Mouse (Mus musculus): ENCODE data around the gene Suox. TPM values are rescaled to one million over a fixed set of nuclear protein-coding genes. Genes with fewer than 3 reads are reported as not detected.
"Not testable (repeated sequence)": the region's sequence is repeated elsewhere in the genome, so short reads cannot be mapped to it uniquely, and the experiment has no call there.

The Suox gene
- total RNA-seq, 2 experiments from 2014 or later, result 11.6 to 12.1 TPM

DNA sequence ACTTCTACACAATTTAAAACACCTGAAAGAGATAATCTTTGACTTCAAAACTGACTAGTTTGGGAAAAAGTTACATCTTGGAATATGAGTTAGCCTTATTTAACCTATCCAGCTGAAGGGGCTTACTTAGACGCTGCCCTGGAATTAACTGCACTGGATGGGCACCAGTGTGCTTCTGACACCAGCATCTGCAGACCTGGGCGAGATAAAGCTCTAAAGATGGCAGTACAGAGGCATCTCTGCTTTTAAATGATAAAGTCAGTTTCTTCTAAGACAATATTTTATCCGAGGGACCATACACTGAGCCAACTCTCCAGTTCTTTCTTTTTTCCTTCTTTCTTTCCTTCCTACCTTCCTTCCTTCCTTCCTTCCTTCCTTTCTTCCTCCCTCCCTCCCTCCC is 9.1 kb downstream of the Suox start:
- DNase-seq, result no peak

DNA sequence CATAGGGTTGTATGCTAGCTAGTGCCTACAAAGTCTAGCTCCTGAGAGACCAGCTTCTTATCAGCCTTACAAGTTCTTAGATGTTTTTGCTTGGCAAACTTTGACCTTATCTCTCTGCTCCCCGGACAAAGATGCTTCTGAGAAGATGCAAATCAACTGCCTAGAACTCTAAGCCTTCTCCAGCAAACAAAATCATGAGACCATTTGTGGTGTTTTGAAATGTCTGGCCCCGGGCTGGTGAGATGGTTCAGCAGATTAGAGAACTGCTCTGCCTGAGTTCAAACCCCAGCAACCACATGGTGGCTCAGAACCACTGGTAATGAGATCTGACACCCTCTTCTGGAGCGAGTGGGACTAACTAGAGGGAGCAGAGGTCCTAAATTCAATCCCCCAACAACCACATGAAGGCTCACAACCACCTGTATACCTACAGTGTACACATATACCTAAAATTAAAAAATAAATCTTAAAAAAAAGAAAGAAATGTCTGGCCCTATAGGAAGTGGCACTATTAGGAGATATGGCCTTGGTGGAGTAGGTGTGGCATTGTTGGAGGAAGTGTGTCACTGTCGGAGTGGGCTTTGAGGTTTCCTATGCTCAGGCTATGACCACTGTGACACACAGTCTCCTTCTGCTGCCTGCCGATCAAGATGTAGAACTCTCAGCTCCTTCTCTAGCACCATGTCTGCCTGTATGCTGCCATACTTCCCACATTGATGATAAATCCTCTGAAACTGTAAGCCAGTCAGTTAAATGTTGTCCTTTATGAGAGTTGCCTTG is 10.2 kb downstream of the Suox start:
- no peak for DNase-seq

DNA sequence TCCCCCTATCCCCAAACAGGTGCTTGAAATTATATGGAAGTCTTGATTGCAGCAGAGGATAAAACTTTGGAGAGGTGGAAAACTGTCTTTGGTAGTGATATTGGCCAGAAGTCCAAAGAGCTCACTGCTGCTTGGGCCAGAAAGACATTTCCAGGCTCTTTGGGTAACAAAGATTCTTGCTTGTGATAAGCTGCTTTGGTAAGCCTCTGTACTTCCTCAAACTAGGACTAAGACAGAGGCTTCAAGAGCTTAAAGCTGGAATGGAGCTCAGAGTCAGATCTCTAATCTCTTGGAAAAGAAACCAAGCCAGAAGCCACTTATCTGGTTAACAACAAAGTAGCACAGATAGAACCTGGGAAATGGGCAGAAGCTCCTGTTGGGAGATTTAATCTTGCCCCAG is 11.4 kb downstream of the Suox start:
- DNase-seq, result no peak

DNA sequence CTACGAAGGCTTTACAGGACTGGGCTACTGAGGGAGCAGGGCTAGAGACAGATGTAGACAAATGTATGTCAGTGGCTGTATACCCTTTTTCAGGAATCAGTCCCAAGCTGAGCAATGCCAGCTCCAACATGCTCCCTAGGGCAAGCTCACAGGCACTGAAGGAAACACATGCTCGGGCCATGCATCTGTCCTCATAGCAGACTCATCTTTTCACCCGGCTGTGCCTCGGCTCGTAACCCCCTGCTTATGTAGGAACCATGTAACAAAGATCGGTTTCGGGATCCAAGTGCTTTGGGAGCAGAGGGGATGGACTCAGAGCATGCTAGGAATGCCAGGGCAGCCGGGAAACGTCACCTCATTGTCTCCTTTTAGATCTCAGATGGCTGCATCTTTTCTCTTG is 14.4 kb downstream of the Suox start:
- DNase-seq, result no peak

DNA sequence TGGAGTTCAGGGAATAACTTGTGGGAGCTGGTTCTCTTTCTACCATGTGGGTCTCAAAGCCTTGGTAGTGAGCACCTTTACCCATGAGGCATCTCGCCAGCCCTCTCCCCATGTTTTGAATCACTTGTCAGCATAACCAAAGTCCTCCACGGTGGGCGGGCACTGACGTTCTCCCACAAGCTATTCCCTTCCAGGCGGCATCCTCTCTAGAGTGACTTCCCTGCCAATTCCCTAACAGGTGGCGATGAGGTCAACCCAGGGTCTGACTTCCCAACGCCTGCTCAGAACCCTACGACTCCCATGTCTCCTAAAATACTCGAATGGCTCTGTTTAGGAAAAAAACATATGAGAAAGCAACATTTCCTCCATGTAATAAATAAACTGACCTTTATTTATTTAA is 16.0 kb downstream of the Suox start:
- DNase-seq, result no peak

DNA sequence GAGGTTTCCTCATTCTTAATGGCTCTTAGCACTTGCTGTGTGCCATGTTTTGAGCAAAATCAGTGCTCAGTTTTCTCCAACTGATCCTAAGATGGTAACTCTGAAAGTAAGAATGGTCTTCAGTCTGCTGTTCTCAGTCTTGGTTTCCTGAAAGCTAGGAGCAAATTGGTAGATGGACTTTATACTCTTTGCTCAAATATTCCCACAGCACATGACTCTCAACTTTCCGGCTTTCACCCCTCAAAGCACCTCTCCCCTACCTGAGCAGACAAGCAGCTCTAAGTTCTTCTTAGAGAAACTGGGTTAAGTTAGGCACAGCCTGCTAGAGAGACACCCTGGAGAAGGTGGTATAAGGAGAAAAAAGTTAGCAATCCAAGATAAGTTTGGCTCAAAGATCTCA is 17.1 kb downstream of the Suox start:
- no peak for DNase-seq

DNA sequence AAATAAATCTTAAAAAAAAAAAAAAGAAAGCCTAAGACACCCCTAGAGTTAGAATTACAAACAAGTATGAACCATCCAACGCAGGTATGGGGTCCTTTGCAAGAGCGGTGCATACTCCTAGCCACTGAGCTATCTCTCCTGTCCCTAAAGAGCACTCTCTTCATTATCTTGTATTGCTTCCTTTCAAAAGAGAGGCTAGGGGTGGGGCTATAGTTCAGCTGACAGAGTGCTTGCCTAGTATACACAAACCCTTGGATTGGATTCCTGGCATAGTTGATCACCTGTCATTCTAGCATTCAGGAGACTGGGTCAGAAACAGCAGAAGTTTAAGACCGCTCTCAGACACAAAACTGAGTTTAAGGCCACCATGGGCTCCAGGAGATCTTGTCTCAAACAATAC is 18.6 kb downstream of the Suox start:
- DNase-seq, result no peak

DNA sequence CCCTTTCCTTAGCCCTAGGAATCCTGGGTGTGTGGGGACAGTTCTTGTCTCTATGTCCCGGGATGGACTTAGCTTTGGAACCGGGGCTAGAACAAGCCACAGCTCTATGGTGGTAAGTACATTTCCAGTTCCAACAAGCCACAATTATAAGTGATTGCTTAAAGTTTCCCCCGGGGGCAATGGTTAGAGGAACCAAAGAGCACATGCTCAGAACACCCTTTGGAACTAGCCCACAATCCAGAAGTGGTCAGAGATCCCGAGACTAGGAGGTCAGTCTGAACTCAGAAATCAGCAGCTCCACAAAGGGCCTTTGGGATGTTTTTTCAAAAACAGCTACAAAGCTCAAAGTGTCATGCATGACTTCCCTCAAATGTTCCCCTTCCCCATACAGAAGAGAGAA is 20.0 kb downstream of the Suox start:
- no peak for DNase-seq

DNA sequence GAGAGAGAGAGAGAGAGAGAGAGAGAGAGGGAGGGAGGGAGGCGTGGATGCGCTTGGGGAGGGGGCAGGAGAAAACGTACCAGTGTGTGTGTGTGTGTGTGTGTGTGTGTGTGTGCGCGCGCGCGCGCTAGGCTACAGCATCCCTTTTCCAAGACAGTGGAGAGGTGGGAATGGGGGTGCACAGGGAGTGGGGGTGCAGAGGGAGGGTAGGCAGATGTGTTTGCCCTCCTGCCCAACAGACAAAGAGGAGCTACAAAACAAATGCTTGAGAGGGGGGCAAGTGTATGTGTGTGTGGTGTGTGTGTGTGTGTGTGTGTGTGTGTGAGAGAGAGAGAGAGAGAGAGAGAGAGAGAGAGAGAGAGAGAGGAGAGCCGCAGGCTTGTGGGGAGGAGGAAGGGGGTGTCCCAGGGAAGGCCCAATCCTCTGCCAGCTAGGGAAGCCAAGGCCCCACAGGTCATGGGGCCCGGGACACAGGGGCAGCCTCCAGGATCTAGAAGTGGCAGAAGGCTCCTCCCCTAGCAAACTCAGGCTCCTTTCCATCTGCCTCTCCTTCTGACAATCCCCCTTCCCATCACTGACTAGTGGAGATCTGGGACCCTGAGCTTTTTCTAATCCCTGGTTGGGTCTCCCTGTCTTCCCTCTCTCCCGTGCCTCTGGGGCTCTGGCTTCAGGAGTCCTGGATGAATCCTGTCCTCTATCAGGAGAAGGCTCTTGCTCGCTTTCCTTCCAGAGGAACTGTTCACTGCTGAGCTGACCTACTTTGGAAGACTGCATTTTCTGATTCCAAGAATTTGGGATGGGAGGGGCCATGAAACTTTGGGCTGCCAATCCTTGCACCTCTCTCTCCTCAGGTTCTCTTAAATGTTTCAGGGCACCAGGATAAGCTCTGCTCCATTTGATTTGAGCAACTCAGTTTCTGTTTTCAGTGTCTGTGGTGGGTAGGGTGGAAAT is 27.5 kb downstream of the Suox start:
- peak; percentile 30 for DNase-seq

DNA sequence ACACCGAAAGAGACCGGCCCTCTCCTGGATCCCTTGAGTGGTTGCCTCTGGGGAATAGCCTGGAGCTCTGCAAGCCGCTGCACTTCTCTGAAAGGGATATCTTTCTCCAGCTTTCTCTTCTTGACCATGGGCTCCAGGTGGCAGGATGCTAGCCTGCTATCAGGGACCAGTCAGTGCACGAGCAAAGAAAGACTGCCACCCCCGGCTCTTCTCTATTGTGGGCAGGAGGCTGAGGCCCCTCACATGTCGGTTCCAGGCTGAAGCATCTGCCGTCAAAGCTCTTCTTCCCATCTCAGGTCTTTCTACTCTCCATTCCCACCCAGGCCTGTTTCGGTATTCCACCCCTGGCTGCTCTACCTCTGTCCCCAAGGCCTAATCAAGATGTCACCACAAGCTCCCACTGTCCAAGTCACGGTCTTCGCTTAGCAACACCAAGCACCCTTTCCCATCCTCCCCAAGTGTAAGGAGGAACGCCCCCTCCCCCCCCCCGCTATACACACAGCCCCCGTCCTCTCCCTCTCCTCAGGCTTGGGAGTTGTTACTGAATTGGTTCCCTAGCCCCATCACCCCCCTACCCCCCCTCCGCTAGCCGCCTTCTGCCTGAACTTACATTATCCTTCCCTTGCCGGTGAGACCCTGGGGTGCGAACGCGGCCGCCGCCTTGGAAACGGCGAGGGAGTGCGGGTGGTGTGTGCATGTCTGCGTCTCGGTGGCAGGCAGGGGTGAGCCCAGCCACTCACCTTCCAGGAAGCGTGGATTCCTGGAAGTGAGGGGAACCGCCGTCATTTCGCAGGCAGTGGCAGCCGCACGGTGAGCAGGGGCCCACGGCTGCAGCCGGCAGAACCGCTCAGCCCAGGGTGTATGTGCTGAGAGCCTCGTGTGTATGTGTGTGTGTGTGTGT is 28.5 kb downstream of the Suox start, which contains the start of gene Ikzf4:
Ikzf4 (minus strand) TSS at position 881 of the 901 bp plus-strand sequence.
- peak; percentile 44 for DNase-seq

DNA sequence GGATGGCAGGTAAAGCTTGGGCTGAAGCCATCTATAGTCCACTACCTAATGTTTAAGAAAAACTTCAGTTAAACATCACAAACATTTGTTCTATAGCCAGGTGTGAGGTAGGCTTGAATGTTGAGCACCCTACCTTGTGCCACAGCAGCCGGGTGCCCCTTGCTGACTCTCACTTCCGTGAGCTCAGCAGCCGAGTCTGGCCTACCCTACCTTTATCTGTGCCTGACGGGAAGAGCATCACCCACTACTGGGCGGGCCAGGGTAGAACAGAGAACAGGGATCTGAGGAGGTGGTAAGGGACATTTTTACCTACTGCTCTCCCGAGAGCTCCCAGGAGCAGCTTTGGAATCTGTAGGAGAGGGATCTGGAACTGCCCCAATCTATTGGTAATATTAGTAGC is 31.1 kb downstream of the Suox start:
- no peak for DNase-seq

DNA sequence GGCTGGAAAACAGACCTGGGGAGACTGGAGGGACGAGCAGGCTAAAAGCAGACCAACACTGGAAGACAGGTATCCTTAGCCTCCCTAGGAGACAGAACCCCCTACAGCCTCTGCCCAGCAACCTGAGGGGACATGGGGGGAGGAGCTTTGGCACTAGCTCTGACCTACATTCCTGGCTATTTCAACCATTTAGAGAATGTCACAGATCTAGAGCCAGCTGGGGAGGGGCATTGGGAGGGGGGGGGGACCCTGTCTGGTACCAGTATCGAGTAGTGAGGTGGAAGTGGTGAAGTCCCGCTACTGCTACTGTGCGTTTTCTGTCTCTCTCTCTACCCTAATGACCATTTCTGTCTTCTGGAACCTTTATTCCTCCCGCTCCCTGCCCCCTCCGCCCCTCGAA is 32.0 kb downstream of the Suox start:
- no peak for DNase-seq

DNA sequence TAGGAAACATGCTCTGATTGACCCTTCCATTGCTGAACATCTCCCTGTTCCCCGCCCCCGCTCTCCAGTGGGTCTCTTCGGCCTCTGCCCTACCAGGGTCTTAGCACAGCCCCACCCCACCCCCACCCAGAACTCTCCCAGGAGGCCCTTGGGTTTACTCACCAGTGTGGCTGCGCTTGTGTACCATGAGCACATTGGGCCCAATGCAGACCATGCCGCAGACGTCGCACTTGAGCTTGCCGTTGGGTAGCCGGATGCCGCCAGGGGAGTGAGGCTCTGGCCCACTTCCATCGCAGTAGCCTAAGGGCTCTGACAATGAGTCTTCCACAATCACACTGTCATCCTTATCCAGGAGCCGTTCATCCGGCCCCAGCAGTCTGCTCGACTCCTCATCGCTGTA is 33.0 kb downstream of the Suox start:
- no peak for DNase-seq

DNA sequence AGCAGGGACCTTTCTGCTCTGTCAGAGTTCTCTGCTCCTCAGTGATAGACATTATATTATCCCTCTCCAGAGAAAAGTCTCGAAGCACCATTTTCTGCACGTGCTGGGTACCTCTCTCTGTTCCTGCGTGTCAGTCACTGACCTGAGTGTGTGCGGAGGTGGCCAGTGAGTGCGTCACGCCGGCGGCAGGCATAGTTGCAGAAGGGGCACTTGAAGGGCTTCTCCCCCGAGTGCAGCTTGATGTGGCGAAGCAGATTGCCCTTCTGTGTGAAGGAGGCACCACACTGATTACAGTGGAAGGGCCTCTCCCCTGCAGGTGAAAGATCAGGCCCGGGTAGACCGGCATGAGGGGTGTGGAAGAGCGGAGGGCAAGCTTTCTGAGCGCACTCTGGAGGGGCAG is 33.9 kb downstream of the Suox start:
- DNase-seq, result no peak

DNA sequence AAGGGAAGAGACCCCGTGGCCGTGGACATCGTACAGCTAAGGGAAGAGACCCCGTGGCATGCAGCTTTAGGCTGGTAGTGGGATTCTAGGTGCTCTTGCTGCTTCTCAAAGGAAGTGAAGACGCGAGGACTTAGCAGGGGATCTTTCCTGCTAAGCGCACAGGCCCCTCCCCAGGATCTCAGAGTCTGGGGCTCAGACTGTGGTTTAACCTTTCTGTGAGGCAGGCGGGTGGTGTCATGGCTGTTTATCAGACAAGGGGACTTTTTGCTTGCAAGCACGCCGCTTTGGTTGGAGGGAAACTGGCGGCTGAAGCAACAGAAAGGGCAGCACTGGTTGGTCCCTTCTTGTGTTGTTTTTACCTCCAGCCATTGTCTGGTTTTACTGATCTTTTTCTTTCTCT is 36.9 kb downstream of the Suox start:
- no peak for DNase-seq

DNA sequence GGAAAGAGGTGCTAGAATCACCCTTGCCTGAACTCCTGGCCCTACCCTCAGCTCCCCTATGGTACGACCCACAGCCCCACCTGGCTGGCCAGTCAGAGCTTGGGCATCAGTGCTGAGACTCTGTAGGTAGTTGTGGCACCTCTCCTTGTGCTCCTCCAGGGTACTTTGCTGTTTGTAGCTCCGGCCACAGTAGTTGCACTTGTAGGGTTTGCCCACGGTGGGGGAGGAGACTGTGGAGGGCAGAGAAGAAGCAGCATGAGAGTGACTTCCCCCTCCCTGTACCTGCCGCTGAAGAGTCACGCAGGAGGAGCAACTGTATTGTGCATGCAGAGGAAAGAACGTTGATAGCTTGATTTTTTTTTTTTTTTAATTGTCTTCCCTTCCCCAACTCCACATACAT is 37.3 kb downstream of the Suox start:
- DNase-seq, result no peak

DNA sequence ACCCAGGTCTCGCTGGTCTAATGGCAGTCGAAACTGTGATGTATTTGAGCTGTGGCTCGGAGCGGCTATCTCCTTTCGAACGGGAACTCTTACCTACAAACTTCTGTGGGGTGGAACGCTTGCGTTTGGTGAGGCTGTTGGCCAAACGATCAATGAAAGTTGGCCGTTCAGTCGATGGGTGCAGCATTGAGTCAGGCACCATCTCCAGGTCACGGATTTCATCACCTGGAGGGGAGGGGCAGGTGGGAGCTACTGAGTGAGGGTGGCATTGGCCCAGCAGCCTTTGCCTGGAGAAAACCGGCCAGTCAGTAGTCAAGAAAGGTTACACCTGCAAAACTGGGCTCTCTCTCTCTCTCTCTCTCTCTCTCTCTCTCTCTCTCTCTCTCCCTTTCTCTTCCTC is 38.2 kb downstream of the Suox start:
- DNase-seq, result no peak

DNA sequence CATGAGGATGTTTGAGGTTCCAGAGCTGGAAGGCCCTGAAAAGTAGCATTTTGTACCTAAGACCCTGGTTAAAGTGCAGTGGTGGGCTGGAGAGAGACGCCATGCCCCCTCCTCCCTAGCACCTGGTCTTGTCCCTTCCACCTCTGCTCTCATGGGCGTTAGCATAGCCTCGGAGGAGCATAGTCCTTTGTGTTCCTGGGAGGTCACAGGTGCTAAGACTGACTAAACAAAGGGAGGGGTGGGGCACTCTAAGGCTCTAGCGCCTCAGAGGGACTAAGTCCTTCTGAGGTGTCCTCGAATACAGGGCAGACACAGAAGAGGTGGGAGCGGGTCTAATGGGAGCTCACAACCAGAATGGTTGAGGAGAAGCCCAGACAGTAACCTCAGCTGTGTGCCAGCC is 42.3 kb downstream of the Suox start:
- DNase-seq, result no peak

DNA sequence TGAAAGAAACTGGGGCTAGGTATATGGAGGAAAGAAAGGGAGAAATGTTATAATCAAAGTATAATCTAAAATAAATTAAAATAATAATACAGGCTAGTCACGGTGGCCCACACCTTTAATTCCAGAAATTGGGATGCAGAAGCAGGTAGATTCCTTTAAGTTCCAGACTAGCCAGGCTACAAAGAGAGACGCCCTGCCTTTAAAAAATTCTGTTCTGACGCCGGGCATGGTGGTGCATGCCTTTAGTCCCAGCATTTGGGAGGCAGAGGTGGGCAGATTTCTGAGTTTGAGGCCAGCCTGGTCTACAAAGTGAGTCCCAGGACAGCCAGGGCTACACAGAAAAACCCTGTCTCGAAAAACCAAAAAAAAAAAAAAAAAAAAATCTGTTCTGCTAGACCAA is 43.6 kb downstream of the Suox start:
- DNase-seq, result not testable (repeated sequence)

DNA sequence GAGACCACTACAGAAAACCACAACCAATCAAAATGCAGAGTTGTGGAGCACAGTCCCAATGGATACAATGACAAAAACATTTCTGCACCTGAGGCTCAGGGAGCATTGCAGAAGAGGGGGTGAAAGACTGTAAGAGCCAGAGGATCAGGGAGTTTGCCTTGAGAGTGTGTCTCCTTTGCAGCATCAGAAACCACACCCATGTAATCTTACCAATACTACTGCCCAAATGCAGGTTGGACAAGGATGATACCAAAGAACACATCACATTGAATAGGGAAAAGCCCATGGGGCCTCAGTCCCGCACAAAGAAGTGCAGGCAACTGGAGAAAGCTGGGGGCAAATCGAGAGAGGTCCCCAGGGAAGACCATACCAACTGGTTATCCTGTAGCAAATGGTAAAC is 44.1 kb downstream of the Suox start:
- DNase-seq, result no peak

DNA sequence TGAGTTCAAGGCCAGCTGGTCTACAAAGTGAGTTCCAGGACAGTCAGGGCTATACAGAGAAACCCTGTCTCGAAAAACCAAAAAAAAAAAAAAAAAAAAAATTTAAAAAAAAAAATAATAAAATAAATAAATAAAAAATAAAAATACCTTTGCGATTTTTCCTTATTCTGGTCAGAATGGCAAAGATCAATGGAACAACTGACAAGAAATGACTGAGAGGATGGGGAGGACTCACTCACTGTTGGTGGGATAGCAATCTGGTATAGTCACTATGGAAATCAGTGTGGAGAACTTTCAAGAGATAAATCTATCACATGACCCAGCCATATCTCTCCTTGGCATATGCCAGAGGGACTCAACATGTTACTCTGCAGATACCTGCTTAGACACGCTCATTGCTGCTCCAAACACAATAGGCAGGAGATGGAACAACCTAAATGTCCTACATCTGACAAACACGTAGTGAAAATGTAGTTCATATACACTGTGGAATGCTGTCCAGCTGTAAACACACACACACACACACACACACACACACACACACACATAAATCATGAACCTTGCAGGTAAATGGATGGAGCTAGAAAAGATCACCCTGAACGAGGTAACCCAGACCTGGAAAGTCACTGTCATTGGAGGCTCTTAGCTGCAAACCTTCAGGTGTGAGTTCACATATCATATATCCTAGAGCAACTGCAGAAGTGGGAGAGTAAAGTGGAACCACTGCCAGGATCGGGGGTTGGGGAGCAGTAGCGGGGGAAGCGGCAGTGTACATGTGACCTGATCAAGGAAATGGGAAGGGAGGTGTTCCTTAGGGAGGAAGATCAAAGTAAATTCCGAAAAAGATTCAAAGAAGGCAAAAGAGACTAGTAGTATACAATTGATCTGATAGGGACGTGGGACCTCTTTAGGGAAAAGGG is 46.2 kb downstream of the Suox start:
- DNase-seq, result no peak

Measured in heart, postnatal 4 days (tissue).